Mouse (Mus musculus): ENCODE measurements around the gene Lrrc28.

- TF ChIP-seq POLR2A (IDR thresholded peaks at IDR 0.05; ENCODE audit: borderline replicate concordance, extremely low read depth, insufficient read depth, insufficient read length, poor library complexity, severe bottlenecking) (no peak), CTCF (IDR thresholded peaks at IDR 0.05; ENCODE audit: borderline replicate concordance, extremely low read depth, insufficient read depth, insufficient read length) (no peak)
These were observed 18.4 kb downstream of the Lrrc28 start for GRCm38 (mm10) chr7:67626671-67627070.
